Mouse (Mus musculus) midbrain, embryonic 11.5 days (tissue): ENCODE results near the gene Cep128. TPM values are rescaled to one million over a fixed set of nuclear protein-coding genes. Genes with fewer than 3 reads are reported as not detected.

Experiments used
- ATAC-seq: fragments of 200-750 bp; cut with Nextera tagmentation; 2 replicates; pipeline ENCODE4 v1.8.0; 2017; ENCODE audit warnings: moderate TSS enrichment, moderate library complexity; ENCODE audit not compliant: low FRiP score
- DNase-seq: peaks from one replicate; pipeline ENCODE4 v3.0.0; 2015; ENCODE audit warnings: low spot score; ENCODE audit errors: missing footprints
- H3K27ac ChIP-seq: fragments of 300-500 bp; sonication (generic); 2 replicates; pipeline ENCODE4 v1.5.1; 2014; ENCODE audit warnings: low read depth, low read length
- H3K27me3 ChIP-seq: fragments of 300-500 bp; sonication (generic); 2 replicates; pipeline ENCODE4 v1.6.1; 2014; ENCODE audit warnings: mild to moderate bottlenecking, low read length, moderate library complexity, mixed read lengths; ENCODE audit not compliant: control insufficient read depth, insufficient read depth
- H3K36me3 ChIP-seq: fragments of 300-500 bp; sonication (generic); 2 replicates; pipeline ENCODE4 v1.6.1; 2014; ENCODE audit warnings: mild to moderate bottlenecking, low read length, moderate library complexity, mixed read lengths; ENCODE audit not compliant: control insufficient read depth, insufficient read depth
- H3K4me1 ChIP-seq: fragments of 300-500 bp; sonication (generic); 2 replicates; pipeline ENCODE4 v1.6.1; 2014; ENCODE audit warnings: low read length; ENCODE audit not compliant: control insufficient read depth, insufficient read depth
- H3K4me2 ChIP-seq: fragments of 300-500 bp; sonication (generic); 2 replicates; pipeline ENCODE4 v1.6.1; 2014; ENCODE audit warnings: mild to moderate bottlenecking, moderate library complexity
- H3K4me3 ChIP-seq: fragments of 300-500 bp; sonication (generic); 2 replicates; pipeline ENCODE4 v1.5.1; 2014; ENCODE audit warnings: low read depth, low read length
- H3K9ac ChIP-seq: fragments of 300-500 bp; sonication (generic); 2 replicates; pipeline ENCODE4 v1.6.1; 2014; ENCODE audit warnings: low read length
- H3K9me3 ChIP-seq: fragments of 300-500 bp; sonication (generic); 2 replicates; pipeline ENCODE4 v1.6.1; 2016; ENCODE audit warnings: low read length; ENCODE audit not compliant: control insufficient read depth
- WGBS: fragments of 180-500 bp; shearing (Covaris S2); extraction: QIAGEN DNeasy Blood & Tissue Kit; methylation state at CpG from one replicate; pipeline ENCODE4 v1.1.7; 2014; 5-methylcytosine and 5-hydroxymethylcytosine counted together
- polyA plus RNA-seq: library from polyadenylated mRNA; unstranded; fragments of >200 nt; fragmentation: Nextera tagmentation; extraction: Ambion mirVana; gene quantifications from 2 replicates; pipeline ENCODE4 v1.2.1, GENCODE M21; 2014

Gene Cep128
- polyA plus RNA-seq, 1 experiment from 2014 or later: 9.5 TPM

DNA sequence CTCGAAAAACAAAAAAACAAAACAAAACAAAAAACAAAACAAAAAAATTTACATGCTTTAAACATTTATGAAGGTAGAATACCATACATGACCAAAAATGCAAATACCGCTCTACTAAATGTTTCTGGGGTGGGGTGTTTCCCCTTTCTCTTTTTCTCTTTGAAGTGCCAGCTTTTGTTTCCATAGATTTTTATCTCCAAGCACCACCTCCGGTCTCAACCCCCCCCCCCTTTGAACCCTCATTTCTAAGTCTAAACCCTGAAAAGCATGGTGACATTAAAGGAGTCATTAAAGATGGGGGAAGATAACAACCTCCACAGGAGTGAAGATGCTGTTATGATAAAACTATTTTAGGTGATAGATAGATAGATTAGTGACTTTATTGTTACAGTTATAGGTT is 318.8 kb downstream of the Cep128 start:
- WGBS: 78% methylated on average over 3 of the region's 3 CpGs
- ATAC-seq (no peak), DNase-seq (peak; percentile 69)
- Histone ChIP-seq H3K9ac (no peak overlapping the region), H3K27ac (no peak overlapping the region), H3K4me1 (peaks cover 2% of the 10 kb centered on the region; the same call in 1 of the 2 replicates), H3K27me3 (no peaks in the 10 kb centered on the region), H3K9me3 (no peaks in the 10 kb centered on the region), H3K4me2 (no peak overlapping the region), H3K36me3 (no peaks in the 10 kb centered on the region), H3K4me3 (no peak overlapping the region)

DNA sequence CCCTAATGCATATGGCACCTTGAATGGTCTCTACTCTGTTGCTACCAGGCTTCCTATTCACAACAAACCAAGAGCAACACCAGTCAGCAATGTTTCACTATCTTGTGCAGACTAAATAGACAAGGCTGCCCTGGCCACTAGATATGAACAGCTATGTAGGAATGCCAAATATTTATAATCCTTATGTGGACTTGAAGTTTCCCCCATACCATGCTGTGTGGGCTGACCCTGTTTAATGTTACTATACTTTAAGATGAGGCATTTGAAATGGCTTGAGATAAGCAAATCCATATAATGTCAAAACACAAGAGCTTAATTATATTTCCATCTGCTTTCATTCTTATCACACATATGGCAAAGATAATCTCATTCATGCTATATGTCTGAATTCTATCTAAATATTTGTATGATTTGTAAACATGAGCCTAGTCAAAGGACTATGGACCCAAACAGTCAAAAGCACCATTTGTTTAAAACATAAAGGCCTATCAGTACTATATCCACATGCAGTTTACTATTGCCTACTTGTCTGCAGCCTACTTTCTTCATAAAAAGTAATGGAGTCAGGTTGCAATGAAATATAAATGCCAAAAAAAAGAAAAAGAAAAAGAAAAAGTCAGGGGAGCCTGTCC is 319.7 kb downstream of the Cep128 start:
- ATAC-seq: no peak
- peaks cover 2% of the 10 kb centered on the region; the same call in 1 of the 2 replicates for H3K4me1 ChIP-seq
- H3K4me2 ChIP-seq: no peak overlapping the region
- no peak overlapping the region for H3K4me3 ChIP-seq
- H3K27ac ChIP-seq: no peak overlapping the region
- H3K36me3 ChIP-seq: no peaks in the 10 kb centered on the region
- H3K9ac ChIP-seq: no peak overlapping the region
- no peaks in the 10 kb centered on the region for H3K9me3 ChIP-seq
- H3K27me3 ChIP-seq: no peaks in the 10 kb centered on the region
- peak; percentile 80 for DNase-seq

DNA sequence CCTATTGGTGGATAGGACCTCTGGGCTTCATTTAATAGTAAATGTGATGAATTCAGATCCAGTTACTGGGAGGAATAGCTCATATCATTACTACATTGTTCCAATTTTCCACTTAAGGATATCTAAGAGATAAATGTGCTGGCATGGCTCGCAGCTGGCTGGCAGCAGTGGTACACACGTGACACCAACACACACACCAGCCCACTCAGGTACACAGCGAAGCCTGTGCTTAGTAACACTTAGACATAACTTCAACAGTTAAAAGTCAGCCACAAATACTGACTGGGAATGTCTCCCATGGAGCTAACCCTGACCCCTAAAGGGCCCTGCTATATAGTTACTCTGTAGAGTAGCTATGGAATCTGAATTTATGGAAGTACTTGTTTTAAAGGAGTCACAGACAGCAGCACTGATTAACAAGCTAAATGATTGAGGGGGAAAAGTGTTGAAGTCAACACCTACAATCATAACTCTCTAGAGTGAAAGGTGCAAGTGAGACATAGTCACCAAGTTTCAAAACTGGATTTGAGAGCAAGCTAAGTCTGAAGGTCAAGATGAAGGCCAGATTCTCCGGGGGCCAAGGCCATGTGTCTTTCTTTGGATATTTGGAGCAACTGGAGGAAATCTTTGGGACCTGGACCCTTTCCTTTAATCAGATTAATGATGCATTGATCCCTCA is 320.7 kb downstream of the Cep128 start:
- no peaks in the 10 kb centered on the region for H3K9me3 ChIP-seq
- no peak overlapping the region for H3K4me2 ChIP-seq
- DNase-seq: peak; percentile 39
- no peak overlapping the region for H3K4me3 ChIP-seq
- H3K36me3 ChIP-seq: no peaks in the 10 kb centered on the region
- no peaks in the 10 kb centered on the region for H3K27me3 ChIP-seq
- no peak overlapping the region for H3K27ac ChIP-seq
- no peak overlapping the region for H3K9ac ChIP-seq
- ATAC-seq: no peak
- 90% methylated on average over 4 of the region's 4 CpGs for WGBS
- H3K4me1 ChIP-seq: peaks cover 2% of the 10 kb centered on the region; the same call in 1 of the 2 replicates

DNA sequence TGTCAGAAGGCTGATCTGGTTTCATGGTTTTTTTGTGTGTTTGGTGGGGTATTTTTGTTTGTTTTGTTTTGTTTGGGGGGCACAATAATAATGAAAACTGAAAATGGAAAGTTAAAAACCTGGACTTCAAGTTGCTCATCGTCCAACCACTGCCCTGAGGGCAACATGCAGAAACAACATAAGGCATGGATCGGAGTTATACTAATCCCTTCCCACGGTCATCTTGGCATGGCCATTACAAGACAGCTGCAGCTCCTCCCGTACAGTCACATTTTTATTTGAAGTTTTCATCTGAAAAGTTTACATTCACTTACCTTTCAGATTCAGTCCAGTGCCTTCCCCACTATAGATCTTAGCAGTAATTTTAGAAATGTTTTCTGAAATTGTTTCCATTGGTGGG is 321.5 kb downstream of the Cep128 start:
- H3K27me3 ChIP-seq: no peaks in the 10 kb centered on the region
- peaks cover 2% of the 10 kb centered on the region; the same call in 1 of the 2 replicates for H3K4me1 ChIP-seq
- H3K36me3 ChIP-seq: no peaks in the 10 kb centered on the region
- no peak overlapping the region for H3K4me3 ChIP-seq
- no peaks in the 10 kb centered on the region for H3K9me3 ChIP-seq
- H3K27ac ChIP-seq: no peak overlapping the region
- ATAC-seq (no peak), DNase-seq (peak; percentile 65)
- H3K9ac ChIP-seq: no peak overlapping the region
- no peak overlapping the region for H3K4me2 ChIP-seq
- WGBS: 81% methylated on average over 4 of the region's 4 CpGs

DNA sequence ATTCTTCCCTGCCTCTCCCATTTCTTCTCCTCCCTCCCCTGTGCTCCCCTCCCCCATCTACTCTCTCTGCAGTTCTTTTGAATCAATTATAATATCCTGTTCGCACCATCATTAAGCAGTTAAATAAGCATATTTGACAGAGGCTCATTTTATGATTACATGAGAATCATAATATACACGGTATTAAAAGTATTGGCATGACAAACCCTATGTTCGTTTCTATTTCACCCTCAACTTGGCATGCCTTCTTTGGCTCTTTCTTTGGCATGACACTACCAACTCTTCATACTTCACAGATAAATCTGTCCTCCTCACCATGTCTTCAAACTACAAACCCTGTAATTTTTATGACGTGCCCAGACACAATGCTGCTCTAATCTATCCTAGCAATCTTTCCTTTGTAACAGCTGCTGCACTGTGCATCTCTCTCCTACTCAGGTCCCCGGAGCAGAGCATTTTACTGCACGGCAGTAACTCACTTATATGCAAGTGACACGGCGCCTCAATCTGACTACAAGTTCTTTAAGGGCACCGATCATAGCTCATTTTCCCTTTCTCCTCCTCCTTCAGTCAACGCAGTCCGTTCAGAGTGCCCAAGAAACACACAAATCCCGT is 324.4 kb downstream of the Cep128 start:
- Histone ChIP-seq H3K27ac (no peak overlapping the region), H3K4me2 (no peak overlapping the region), H3K4me1 (no peaks in the 10 kb centered on the region), H3K9ac (no peak overlapping the region), H3K4me3 (no peak overlapping the region), H3K36me3 (no peaks in the 10 kb centered on the region), H3K27me3 (no peaks in the 10 kb centered on the region), H3K9me3 (no peaks in the 10 kb centered on the region)
- DNase-seq: peak; percentile 60
- no peak for ATAC-seq
- 91% methylated on average over 12 of the region's 12 CpGs for WGBS

DNA sequence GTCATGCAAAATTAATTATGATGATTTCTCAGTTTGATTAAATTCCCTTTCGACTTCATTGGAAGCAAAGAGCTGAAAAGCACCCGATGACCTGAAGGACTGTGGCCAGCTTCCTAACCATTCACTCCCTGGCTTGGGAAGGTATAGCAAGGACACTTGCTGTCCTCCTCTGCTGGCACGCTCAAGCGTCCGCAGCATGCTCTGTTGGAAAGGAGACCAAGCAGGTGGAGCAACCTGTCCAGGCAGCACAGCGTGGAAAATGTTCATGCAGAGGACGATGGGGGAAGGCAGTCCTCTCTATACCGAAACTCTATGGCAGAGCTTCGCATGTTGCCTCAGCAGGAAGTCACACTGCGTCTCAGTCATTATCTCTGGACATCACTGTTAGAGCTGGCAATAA is 327.3 kb downstream of the Cep128 start:
- H3K4me3 ChIP-seq: no peak overlapping the region
- WGBS: 89% methylated on average over 10 of the region's 10 CpGs

DNA sequence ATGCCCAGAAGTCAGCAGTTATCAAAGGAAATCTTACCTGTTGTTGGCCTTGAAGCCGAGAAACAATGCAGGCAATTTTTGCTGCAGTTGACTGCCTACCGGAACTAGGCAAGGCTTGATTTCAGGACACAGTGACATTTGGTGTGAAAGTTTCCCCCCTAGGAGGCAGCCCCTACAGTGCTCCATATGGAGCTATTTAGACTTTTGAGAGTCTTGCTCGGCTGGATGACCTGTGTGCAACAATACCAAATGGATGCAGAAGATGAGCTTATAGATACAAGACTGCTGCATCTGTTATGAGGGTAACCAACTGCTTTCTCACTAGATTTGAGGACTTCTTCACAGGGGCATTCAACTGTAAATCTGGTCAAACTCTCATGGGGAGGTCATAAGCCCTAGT is 331.9 kb downstream of the Cep128 start:
- Histone ChIP-seq H3K27ac (no peak overlapping the region), H3K9ac (no peak overlapping the region), H3K4me1 (no peaks in the 10 kb centered on the region), H3K4me2 (no peak overlapping the region), H3K36me3 (no peaks in the 10 kb centered on the region), H3K9me3 (no peaks in the 10 kb centered on the region), H3K27me3 (no peaks in the 10 kb centered on the region), H3K4me3 (no peak overlapping the region)
- peak; percentile 6 for DNase-seq
- 88% methylated on average over 3 of the region's 3 CpGs for WGBS
- ATAC-seq: no peak

More for the DNA sequence above, 327.3 kb downstream of the Cep128 start:
- H3K27me3 ChIP-seq: no peaks in the 10 kb centered on the region
- H3K4me1 ChIP-seq: no peaks in the 10 kb centered on the region
- no peak overlapping the region for H3K27ac ChIP-seq
- H3K9me3 ChIP-seq: no peaks in the 10 kb centered on the region
- DNase-seq (peak; percentile 8), ATAC-seq (no peak)
- H3K9ac ChIP-seq: no peak overlapping the region
- no peaks in the 10 kb centered on the region for H3K36me3 ChIP-seq
- H3K4me2 ChIP-seq: no peak overlapping the region

DNA sequence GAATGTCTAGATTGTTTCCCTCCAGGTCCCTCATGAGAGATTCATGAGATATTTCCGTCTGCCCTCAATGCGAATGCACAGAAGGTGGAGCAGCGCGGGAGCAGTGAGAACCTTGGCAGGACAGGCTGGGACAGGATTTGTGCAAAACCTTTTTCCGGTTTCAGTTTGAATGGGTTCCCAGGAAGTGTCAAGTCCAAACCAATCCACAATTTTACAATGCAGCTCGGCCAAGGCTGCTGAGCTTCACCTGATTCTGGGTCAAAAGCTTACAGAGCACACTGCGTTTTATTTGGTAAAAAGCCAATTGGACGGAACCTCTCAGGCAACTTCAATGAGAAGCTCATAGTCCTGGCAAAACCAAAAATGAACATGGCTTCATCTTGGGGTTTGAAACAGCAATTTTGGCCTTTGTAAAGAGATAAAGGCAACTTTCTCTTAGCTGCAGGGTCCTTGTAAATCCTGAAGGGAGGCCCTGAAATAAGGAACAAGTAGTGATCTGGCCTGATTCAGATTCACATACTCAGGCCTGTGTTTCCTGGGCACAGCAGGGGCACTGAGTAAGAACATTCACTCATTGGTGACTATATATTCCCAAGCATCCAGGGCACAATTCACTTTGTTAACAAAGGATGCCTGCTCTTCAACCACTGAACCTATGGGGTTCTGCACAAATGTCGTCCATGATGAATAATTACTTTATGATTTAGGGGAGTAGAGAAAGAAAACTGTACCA is 333.4 kb downstream of the Cep128 start:
- WGBS: 87% methylated on average over 9 of the region's 9 CpGs
- no peak overlapping the region for H3K9ac ChIP-seq
- no peaks in the 10 kb centered on the region for H3K36me3 ChIP-seq
- no peaks in the 10 kb centered on the region for H3K4me1 ChIP-seq
- peak; percentile 10 for DNase-seq
- H3K27me3 ChIP-seq: no peaks in the 10 kb centered on the region
- H3K9me3 ChIP-seq: no peaks in the 10 kb centered on the region
- no peak overlapping the region for H3K27ac ChIP-seq
- no peak overlapping the region for H3K4me3 ChIP-seq
- ATAC-seq: no peak
- H3K4me2 ChIP-seq: no peak overlapping the region

DNA sequence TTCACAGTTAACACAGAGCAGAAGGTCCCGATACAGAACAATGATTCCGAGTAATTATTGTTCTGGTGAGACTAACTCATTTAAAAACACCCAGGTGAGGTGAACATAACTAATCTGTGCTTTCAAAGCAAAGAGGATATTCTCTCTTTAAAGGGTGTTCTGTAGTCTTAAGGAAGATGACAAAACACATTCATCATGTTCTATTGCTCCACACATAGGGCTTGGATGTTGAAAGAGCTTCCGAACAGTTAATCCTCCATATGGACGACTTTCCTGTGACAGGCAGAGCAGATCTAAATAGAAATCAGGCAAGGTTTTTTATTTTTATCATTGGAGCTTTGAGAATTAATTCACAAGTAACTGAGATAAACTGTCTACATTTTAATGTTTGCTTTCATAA is 342.8 kb downstream of the Cep128 start:
- Histone ChIP-seq H3K9me3 (no peaks in the 10 kb centered on the region), H3K4me3 (no peak overlapping the region), H3K4me2 (no peak overlapping the region), H3K9ac (no peak overlapping the region), H3K4me1 (no peaks in the 10 kb centered on the region), H3K27ac (no peak overlapping the region), H3K27me3 (no peaks in the 10 kb centered on the region), H3K36me3 (no peaks in the 10 kb centered on the region)
- ATAC-seq (no peak), DNase-seq (no peak)
- WGBS: 88% methylated on average over 4 of the region's 4 CpGs
